Mouse (Mus musculus): ENCODE measurements around the gene Tmem108.

DNA sequence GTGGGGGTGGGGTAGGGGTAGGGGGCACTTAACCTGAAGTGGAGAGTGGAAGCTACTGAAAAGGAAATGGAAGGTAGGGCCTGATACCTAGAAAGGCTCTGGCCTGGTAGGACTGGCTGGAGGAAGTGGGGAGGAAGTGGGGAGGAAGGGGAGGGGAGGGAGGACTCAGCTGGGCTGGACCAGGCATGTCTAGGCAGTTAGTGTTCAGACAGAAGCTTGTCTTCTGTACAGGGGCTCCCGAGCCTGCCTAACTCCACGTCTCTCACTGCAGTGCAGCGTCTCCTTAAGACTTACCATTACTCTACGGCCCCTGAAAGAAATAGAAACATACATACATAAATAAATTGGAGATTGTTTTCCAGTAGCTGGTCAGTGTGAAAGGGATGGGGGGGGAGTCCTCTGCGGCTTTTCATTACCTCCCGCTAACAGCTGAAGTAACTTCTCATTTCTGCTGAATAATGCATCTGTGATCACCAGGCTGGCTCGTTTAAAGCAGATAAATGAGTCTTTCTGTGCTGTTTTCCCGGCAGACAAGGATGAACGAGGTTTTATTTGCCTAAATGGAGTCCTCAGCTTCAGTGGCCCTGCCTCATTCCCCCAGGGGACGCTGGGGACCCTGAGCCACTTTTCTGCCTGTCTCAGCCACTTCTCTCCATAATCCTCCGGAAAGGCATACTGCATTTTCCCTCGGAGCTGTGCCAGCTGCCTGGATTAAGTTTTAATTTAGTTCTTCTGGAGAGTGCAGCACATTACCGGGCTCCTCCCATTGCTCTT is 287.5 kb downstream of the Tmem108 start:
- TF ChIP-seq POLR2A (IDR thresholded peaks at IDR 0.05; ENCODE audit: borderline replicate concordance, low read depth, low read length): no peak
- no peak for TF ChIP-seq CTCF (IDR thresholded peaks at IDR 0.05; ENCODE audit: low read depth, low read length)

Data from bone marrow macrophage, adult 2 months (primary cell).